Mouse (Mus musculus) neural tube, embryonic 12.5 days (tissue): ENCODE results near the gene Tbc1d1. TPM values are rescaled to one million over a fixed set of nuclear protein-coding genes. Genes with fewer than 3 reads are reported as not detected.

Source experiments
- ATAC-seq: fragments of 200-750 bp; cut with Nextera tagmentation; 2 replicates; pipeline ENCODE4 v1.8.0; 2017; ENCODE audit warnings: low read depth, mild to moderate bottlenecking, moderate TSS enrichment, moderate library complexity; ENCODE audit not compliant: low FRiP score
- H3K27ac ChIP-seq: fragments of 300-500 bp; sonication (generic); 2 replicates; pipeline ENCODE4 v1.5.1; 2016
- H3K27me3 ChIP-seq: fragments of 300-500 bp; sonication (generic); replicated peaks from 2 replicates; pipeline ENCODE4 v1.6.1; 2016; ENCODE audit warnings: mild to moderate bottlenecking
- H3K36me3 ChIP-seq: fragments of 300-500 bp; sonication (generic); 2 replicates; pipeline ENCODE4 v1.6.1; 2016; ENCODE audit warnings: mild to moderate bottlenecking
- H3K4me1 ChIP-seq: fragments of 300-500 bp; sonication (generic); 2 replicates; pipeline ENCODE4 v1.6.1; 2016
- H3K4me2 ChIP-seq: fragments of 300-500 bp; sonication (generic); replicated peaks from 2 replicates; pipeline ENCODE4 v1.6.1; 2016; ENCODE audit warnings: mild to moderate bottlenecking
- H3K4me3 ChIP-seq: fragments of 300-500 bp; sonication (generic); 2 replicates; pipeline ENCODE4 v1.5.1; 2016
- H3K9ac ChIP-seq: fragments of 300-500 bp; sonication (generic); 2 replicates; pipeline ENCODE4 v1.6.1; 2016; ENCODE audit warnings: mild to moderate bottlenecking
- H3K9me3 ChIP-seq: fragments of 300-500 bp; sonication (generic); 2 replicates; pipeline ENCODE4 v1.6.1; 2016; ENCODE audit warnings: mild to moderate bottlenecking
- WGBS: fragments of 180-500 bp; shearing (Covaris S2); methylation state at CpG from one replicate; pipeline ENCODE4 v1.1.7; 2016; 5-methylcytosine and 5-hydroxymethylcytosine counted together
- polyA plus RNA-seq: library from polyadenylated mRNA; unstranded; fragments of >200 nt; fragmentation: Nextera tagmentation; extraction: Ambion mirVana; gene quantifications from 2 replicates; pipeline ENCODE4 v1.2.1, GENCODE M21; 2016

Tbc1d1 gene
- polyA plus RNA-seq, 1 experiment from 2014 or later: 23.7 TPM

DNA sequence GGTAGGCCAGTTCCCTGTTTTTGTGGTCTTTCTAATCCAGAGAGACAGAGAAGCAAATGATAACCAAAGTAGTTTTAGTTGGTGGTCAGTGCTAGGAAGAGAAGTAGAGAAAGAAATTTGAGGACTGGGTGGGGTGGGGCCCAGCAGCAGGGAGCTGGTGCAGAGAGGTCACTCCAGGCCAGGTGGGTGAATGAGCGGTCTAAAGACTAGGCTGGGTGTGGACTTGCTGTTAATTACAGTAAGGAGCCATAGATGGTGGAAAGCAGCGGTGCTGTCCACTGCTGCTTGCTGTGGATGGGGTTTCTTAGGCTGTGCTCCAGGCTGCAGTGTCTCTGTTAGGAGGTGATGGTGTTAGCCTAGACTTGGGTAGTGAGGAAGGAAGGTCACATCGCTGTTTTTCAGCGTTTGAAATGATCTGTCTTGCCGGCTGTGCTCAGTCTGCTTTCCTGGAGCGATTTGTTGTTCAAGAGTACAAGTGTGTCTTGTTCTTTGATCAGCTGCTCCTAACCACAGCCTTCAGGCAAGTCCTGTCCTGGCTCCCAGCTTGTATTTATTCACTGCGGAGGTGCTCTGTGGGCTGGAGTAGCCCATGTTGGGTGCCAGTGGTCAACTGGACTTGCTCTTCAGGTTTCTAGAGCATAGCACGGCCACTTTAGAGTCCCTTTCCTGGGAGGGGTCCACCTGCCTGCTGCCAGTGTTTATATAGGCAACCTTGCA is 78.3 kb downstream of the Tbc1d1 start:
- Histone ChIP-seq H3K4me2 (no peak overlapping the region), H3K36me3 (no peaks in the 10 kb centered on the region), H3K4me3 (no peak overlapping the region), H3K27ac (no peak overlapping the region), H3K9me3 (no peaks in the 10 kb centered on the region), H3K27me3 (no peaks in the 10 kb centered on the region), H3K4me1 (peaks cover 14% of the 10 kb centered on the region), H3K9ac (no peak overlapping the region)
- 79% methylated on average over 8 of the region's 8 CpGs for WGBS
- ATAC-seq: no peak

DNA sequence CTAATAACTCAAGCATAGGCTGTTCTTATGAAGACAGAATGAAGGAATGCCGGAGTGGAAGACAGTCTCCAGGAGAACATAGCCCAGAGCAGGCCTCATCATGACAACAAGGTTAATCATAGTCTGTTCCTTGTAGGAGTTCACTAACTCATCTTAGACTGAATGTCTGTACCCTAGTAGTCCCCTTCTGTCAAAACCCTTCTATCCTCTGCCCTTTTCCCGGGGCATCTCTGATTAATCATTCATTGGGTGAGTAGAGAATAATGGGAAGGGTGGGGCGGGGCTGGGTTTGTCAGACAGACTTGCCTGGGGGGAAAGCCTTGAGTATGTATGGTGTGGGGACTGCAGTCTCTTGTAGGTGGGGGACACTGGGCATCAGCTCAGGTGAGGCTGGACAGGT is 79.1 kb downstream of the Tbc1d1 start:
- Histone ChIP-seq H3K4me3 (no peak overlapping the region), H3K36me3 (no peaks in the 10 kb centered on the region), H3K9me3 (no peaks in the 10 kb centered on the region), H3K27ac (no peak overlapping the region), H3K4me1 (peaks cover 14% of the 10 kb centered on the region), H3K4me2 (no peak overlapping the region), H3K27me3 (no peaks in the 10 kb centered on the region), H3K9ac (no peak overlapping the region)
- WGBS: 57% methylated on average over 3 of the region's 3 CpGs
- no peak for ATAC-seq

DNA sequence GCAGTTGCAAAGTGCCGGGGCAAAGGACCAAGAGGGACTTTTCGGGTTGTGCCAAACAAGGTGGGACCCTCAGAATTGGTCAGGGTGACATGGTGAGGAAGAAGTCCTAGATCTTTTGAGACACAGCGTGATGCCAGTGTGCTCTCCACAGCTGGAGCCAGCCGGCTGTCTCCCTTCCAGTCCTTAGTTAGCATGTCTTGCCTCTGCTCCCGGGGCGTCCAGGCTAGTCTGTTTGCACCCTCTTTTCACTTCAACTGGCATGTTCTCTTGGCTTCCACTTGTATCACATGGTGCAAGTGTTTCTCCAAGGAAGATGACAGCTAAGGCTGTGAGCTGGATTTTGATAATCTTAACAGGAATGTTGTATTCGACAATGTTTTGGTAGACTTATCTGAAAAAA is 80.5 kb downstream of the Tbc1d1 start:
- no peak overlapping the region for H3K27ac ChIP-seq
- H3K27me3 ChIP-seq: no peaks in the 10 kb centered on the region
- H3K4me2 ChIP-seq: no peak overlapping the region
- WGBS: 77% methylated on average over 7 of the region's 7 CpGs
- peaks cover 6% of the 10 kb centered on the region; the same call in 1 of the 2 replicates for H3K4me1 ChIP-seq
- no peak overlapping the region for H3K9ac ChIP-seq
- H3K36me3 ChIP-seq: no peaks in the 10 kb centered on the region
- H3K4me3 ChIP-seq: no peak overlapping the region
- H3K9me3 ChIP-seq: no peaks in the 10 kb centered on the region
- no peak for ATAC-seq

DNA sequence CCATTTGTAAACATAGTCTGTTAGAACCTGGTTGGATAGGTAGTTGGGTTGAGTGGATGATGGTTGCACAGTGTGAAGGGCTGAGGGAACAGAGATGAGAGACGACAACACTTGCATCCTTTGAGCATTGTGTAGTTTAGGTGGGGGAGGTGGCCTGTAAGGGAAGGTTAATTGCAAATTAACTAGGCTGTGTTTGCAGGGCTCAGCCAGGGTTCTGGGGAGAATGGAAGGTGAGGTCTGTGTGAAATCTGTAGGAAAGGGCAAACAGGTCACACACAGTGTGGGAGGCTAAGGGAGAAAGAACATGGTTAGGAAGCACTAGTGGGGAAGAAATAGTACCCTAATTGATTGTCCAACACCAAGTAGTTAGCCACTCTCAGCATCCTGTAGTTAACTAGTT is 81.2 kb downstream of the Tbc1d1 start:
- no peaks in the 10 kb centered on the region for H3K27me3 ChIP-seq
- H3K4me3 ChIP-seq: no peak overlapping the region
- H3K4me1 ChIP-seq: peaks cover 6% of the 10 kb centered on the region; the same call in 1 of the 2 replicates
- H3K36me3 ChIP-seq: no peaks in the 10 kb centered on the region
- WGBS: 27% methylated on average over 1 of the region's 1 CpGs
- H3K9ac ChIP-seq: no peak overlapping the region
- H3K9me3 ChIP-seq: no peaks in the 10 kb centered on the region
- no peak overlapping the region for H3K27ac ChIP-seq
- ATAC-seq: no peak
- H3K4me2 ChIP-seq: no peak overlapping the region

DNA sequence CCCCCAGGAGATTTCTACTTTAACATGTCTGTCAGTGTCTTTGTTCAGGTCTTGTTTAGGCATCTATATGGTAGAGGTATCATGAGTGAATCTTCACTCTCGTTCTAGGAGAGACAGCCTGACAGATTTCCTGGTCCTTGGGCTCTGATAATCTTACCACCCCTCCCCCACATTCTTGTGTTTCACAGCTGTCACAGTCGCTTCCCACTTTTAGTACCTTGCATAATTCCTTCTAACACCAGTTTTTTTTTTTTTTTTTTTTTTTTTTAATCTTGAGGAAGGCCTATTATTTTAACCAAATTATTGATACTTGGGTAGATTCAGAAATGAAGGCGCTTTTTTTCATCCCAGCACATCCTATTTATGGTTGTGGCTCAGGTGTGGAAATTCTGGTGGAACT is 81.6 kb downstream of the Tbc1d1 start:
- H3K36me3 ChIP-seq: no peaks in the 10 kb centered on the region
- peaks cover 6% of the 10 kb centered on the region; the same call in 1 of the 2 replicates for H3K4me1 ChIP-seq
- ATAC-seq: no peak
- no peak overlapping the region for H3K4me2 ChIP-seq
- no peak overlapping the region for H3K27ac ChIP-seq
- H3K4me3 ChIP-seq: no peak overlapping the region
- no peaks in the 10 kb centered on the region for H3K9me3 ChIP-seq
- WGBS: 51% methylated on average over 3 of the region's 3 CpGs
- H3K9ac ChIP-seq: no peak overlapping the region
- H3K27me3 ChIP-seq: no peaks in the 10 kb centered on the region

DNA sequence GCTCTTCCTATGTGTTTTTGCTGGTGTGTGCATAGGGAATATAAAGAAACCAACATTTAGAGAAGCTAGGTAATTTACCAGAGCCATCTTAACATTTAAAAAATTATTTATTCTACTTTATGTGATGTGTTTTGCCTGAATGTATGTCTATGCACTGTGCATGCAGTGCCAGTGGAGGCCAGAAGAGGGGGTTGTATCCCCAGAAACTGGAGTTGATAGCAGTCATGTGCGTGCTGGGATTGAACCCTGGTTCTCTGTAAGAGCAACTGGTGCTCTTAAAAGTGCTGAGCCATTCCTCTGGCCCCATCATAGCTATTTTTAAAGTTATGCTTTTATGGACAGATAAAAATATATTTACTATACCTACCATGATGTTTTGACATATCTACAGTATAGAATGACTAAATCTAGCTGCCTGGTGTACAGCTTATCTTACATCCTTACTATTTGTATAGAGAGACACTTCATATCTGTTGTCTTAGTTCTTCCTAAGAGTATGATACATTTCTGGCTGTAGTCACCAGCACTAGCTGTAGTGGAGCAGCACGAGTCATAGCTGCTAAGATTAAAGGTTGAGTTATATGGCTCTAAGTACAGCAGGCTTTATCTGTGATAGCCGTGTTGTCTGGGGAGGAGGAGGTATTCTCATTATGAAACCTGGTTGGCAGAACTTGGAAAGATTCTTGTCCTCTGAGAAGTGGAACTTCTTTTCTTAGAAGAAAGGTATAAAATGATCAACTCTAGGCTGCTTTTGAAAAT is 83.0 kb downstream of the Tbc1d1 start:
- no peak overlapping the region for H3K9ac ChIP-seq
- 90% methylated on average over 3 of the region's 3 CpGs for WGBS
- no peaks in the 10 kb centered on the region for H3K9me3 ChIP-seq
- no peaks in the 10 kb centered on the region for H3K36me3 ChIP-seq
- no peak overlapping the region for H3K27ac ChIP-seq
- no peak overlapping the region for H3K4me2 ChIP-seq
- no peaks in the 10 kb centered on the region for H3K27me3 ChIP-seq
- H3K4me3 ChIP-seq: no peak overlapping the region
- ATAC-seq: no peak
- peaks cover 10% of the 10 kb centered on the region for H3K4me1 ChIP-seq

DNA sequence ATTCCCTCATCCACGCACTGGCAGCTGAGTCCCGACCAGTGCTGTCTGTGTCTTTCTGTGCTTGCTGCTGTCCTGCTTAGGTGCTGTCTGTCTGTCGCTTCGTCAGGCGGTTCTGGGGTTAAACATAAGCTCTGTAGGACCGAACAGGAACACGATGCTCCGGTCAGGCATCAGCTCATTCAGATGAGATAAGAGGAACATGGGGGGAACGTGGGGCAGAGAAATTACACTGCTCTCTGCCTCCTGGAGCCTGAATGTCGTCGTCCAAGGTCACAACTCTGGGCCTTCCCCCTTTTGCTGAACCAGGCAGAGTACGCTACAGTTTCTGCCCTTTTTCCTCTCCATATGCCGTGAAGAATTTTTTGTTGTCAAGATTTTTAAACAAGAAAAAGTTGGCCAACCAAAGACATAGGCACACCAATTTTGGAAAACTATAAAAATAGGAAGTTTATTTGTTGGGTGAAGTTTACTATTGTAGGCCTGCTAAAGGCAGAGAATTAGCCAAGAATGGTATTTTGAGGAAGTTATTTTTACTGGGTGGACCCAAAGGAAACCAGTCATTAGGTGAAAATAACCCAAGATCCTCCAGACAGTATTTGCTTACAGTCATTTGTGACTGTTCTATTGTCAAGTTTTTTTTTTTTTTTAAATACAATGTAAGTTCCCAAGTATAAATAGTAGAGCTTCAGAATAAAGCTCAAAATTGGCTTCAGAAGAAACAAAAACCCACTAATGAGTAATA is 85.0 kb downstream of the Tbc1d1 start:
- Histone ChIP-seq H3K4me1 (peaks cover 14% of the 10 kb centered on the region), H3K9me3 (no peaks in the 10 kb centered on the region), H3K27me3 (no peaks in the 10 kb centered on the region), H3K4me2 (no peak overlapping the region), H3K9ac (no peak overlapping the region), H3K27ac (no peak overlapping the region), H3K36me3 (no peaks in the 10 kb centered on the region), H3K4me3 (no peak overlapping the region)
- ATAC-seq: no peak
- 82% methylated on average over 13 of the region's 13 CpGs for WGBS

DNA sequence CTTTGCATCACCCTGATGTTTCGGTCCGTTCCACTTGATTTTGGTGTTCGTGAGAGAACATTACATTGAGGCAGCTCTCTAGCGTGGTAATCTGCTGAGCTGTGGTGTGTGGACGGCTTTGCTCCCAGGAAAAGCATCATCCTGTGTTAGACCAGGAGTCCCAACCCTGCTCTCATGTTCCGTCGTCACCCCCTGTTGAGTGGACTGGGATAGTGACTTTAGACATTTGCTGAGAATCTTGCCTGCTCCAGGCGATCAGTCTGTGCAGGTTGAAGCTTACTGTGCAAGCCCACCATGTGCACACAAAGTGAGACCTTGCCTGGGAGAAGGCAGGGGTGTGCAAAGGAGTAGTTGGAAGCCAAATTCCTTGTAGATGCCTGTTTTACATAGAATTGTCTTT is 85.8 kb downstream of the Tbc1d1 start:
- no peak for ATAC-seq
- Histone ChIP-seq H3K4me1 (peaks cover 14% of the 10 kb centered on the region), H3K27ac (no peak overlapping the region), H3K36me3 (no peaks in the 10 kb centered on the region), H3K4me2 (no peak overlapping the region), H3K9ac (no peak overlapping the region), H3K27me3 (no peaks in the 10 kb centered on the region), H3K9me3 (no peaks in the 10 kb centered on the region), H3K4me3 (no peak overlapping the region)
- 89% methylated on average over 8 of the region's 8 CpGs for WGBS

DNA sequence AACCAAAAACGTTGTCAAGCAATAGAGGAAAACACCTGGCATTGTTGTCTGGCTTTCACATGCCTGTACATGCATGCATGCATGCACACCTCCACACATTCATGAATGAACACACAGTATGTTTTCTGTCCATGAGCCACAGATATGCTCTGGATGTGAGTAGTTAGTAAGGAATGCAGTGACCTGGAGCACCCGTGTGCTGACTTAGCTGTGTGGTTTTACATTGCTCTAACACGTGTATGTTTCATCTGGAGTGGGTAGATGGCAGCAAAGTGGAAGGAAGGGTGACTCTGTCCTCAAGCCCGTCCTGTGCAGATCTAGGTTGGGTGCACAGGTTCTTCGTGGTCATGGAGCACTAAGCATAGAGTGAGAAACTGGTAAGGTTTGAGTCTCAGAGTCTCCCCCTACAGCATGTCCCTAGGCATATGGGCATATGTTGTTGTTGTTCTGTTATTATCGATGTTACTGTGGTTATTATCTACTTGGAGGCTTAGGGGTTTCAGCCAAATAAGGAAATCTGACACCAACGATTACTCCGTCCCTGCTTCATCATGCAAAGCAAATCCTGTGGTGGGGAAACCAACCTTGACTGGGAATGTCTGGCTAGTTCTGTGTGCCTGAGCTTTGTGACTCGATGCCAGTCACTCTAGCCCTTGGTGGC is 86.8 kb downstream of the Tbc1d1 start:
- Histone ChIP-seq H3K27me3 (no peaks in the 10 kb centered on the region), H3K36me3 (no peaks in the 10 kb centered on the region), H3K4me1 (peaks cover 14% of the 10 kb centered on the region), H3K4me3 (no peak overlapping the region), H3K4me2 (no peak overlapping the region), H3K9ac (no peak overlapping the region), H3K9me3 (no peaks in the 10 kb centered on the region), H3K27ac (no peak overlapping the region)
- WGBS: 84% methylated on average over 9 of the region's 9 CpGs
- no peak for ATAC-seq

DNA sequence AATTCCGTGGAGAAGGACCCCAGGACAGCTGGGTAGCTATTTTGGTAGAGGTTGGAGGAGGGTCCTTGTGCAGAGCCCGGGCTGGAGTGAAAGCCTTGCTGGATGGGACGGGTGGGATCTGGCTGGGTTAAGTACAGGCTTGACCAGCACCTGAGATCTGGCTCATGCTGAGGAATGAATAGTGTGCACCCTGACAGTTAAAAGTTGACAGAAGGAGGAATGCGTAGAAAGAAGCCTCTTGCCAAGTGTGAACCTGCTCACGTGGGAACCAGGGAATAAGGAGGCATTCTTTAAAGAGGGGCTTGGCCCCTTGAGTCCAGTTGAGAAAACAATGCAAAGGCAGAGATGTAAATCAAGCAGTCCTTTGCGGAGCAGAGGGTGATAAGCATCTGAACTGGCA is 87.6 kb downstream of the Tbc1d1 start:
- 32% methylated on average over 6 of the region's 6 CpGs for WGBS
- Histone ChIP-seq H3K4me2 (no peak overlapping the region), H3K4me3 (no peak overlapping the region), H3K4me1 (peaks cover 14% of the 10 kb centered on the region), H3K27me3 (no peaks in the 10 kb centered on the region), H3K9me3 (no peaks in the 10 kb centered on the region), H3K36me3 (no peaks in the 10 kb centered on the region), H3K27ac (no peak overlapping the region), H3K9ac (no peak overlapping the region)
- ATAC-seq: no peak

DNA sequence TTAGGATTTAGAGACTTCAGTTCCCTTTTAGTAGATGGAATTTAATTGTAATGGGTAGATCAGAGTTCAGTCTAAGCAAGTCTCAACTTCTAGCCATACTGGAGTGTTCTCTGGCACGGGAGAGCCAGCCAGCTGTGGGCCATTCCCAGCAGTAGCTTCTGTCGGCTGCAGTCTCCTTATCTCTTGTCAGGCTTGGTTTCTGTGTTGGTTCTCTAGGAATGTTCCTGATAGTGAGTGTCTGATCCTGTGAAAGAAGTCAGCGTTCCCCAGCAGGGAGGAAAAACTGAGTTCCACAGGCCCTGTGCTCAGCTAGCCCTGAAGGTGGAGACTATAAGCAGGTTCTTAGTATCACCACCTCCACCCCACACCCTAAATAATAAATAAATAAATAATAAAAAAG is 88.2 kb downstream of the Tbc1d1 start:
- no peaks in the 10 kb centered on the region for H3K9me3 ChIP-seq
- H3K4me3 ChIP-seq: no peak overlapping the region
- H3K27ac ChIP-seq: no peak overlapping the region
- H3K36me3 ChIP-seq: no peaks in the 10 kb centered on the region
- no peak overlapping the region for H3K4me2 ChIP-seq
- peaks cover 14% of the 10 kb centered on the region for H3K4me1 ChIP-seq
- 67% methylated on average over 3 of the region's 3 CpGs for WGBS
- no peaks in the 10 kb centered on the region for H3K27me3 ChIP-seq
- H3K9ac ChIP-seq: no peak overlapping the region
- no peak for ATAC-seq

DNA sequence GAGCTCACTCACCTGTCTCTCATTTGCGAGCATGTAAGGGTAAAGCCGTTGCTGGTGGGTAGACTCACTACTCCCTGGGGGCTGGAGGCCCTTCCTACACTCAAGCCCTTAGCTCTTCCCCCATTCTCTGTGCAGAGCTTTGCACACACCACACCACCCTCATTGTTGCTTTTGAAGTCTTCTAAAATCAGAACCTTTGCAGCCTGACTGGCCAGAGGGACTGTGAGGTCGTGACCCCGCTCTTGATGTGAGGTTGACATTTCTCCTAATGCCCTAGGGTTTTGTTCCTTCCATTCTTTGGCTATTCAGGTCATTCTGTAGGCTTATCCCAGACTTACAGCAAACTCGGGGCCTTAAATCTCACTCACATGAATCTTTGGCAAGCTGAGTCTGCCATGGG is 88.6 kb downstream of the Tbc1d1 start:
- ATAC-seq: no peak
- Histone ChIP-seq H3K27me3 (no peaks in the 10 kb centered on the region), H3K4me2 (no peak overlapping the region), H3K4me3 (no peak overlapping the region), H3K4me1 (peaks cover 14% of the 10 kb centered on the region), H3K36me3 (no peaks in the 10 kb centered on the region), H3K27ac (no peak overlapping the region), H3K9ac (no peak overlapping the region), H3K9me3 (no peaks in the 10 kb centered on the region)
- WGBS: 43% methylated on average over 5 of the region's 5 CpGs
